Mouse (Mus musculus) heart, postnatal 10 days (tissue): ENCODE results near the gene Pard3. TPM values are rescaled to one million over a fixed set of nuclear protein-coding genes. Genes with fewer than 3 reads are reported as not detected.

Experiments
- DNase-seq, 2 experiments: peaks; one replicate each; pipeline ENCODE4 v3.0.0; 2021
- intact Hi-C: fragments of 180-260 bp; cut with DNase I; formaldehyde crosslinking; loops from one replicate; pipeline ENCODE4 v1.15.1; 2025
- total RNA-seq, 2 experiments: library from RNA; stranded (reverse); gene quantifications; 2 replicates each; pipeline ENCODE4 v1.2.3; 2021

Pard3 gene
- total RNA-seq, 2 experiments from 2014 or later = 32.8 to 35.0 TPM

- DNase-seq = no peak
- intact Hi-C loops = loop anchor here (5.0 kb wide), 1 partner anchor 74 kb away; no protein-coding TSS in a partner anchor
Observed at GRCm38 (mm10) chr8:127266777-127267176, 203.1 kb downstream of the Pard3 start.

DNA sequence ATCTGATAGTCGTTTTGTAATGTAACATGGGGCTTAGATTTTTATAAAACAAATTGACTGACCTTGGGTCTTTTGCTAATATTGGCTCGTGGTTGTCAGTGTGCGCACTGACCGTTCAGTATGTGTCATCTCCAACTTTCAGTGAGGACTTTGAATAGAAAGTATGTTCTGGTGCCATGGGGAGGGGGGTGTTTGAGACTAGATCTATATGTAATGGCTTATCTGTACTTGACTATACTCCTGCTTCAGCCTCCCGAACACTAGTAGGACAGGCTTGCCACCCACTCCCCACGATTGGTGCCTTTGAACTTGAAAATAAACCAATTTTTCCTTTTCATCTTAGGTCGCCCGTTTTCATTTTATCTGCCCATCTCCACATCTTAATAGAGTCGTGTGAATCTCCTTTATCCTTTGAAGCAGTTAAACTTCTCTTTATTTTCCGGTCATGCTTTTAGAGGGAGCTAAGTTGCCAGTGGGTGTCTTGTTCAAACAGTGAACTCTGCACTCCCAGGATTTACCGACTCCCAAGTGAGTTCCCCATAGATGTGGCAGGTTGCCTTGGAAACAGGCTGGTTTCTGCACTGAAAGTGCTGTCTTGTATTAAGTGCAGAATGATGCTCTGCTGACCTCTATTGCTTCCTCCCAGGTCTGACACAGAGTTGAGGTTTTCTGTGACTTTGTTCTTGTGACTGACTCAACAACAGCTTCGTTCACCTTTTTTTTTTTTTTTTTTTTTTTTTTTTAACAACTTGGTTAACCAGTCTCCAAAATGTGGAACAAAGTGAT is 204.7 kb downstream of the Pard3 start:
- intact Hi-C loops = loop anchor here (5.0 kb wide), 1 partner anchor 76 kb away; no protein-coding TSS in a partner anchor
- DNase-seq = no peak

GRCm38 (mm10) chr8:127269082-127269747 is 205.5 kb downstream of the Pard3 start:
- intact Hi-C loops = loop anchor here (5.0 kb wide), 1 partner anchor 77 kb away; no protein-coding TSS in a partner anchor
- no peak for DNase-seq

DNA sequence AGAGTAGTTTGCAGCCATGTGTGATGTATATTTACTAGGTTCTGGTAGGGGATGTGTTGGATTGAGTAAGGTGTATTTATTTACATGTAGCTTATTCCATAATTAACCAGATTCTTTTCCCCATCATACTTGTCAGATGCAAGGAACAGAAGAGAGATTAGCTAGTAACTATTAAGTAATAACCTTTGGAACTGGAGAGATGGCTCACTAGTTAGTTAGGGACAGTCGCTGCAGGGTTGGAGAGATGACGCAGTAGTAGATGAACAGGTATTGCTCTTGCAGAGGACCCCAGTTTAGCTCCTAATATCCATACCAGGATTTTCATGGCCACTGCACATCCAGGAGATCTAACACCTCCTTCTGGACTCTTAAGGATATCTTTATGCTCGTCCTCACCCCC is 207.5 kb downstream of the Pard3 start:
- intact Hi-C loops = no loop called here
- no peak for DNase-seq

- intact Hi-C loops = no loop called here
- DNase-seq = no peak
Observed at GRCm38 (mm10) chr8:127280299-127280974, 216.7 kb downstream of the Pard3 start.

DNA sequence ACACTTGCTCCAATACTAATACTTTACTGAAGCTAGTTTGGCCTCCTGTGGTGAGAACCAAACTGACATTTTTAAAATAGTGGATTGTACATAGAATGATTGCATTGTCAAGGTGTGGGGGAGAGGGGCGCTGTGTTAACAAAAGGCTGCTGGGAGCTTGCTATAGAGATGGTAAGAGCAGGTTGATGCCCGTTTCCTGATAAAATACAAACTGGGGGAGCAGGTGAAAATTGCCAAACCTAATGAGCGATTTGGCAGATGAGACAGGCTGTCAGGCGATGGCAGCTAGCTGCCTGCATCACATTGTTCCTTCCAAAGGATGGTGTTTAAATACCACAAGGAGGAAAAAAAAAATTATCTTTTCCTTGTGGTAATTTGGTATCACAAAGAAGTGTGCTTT is 217.3 kb downstream of the Pard3 start:
- no peak for DNase-seq
- intact Hi-C loops = no loop called here

- intact Hi-C loops = no loop called here
- DNase-seq = peak in 1 of 2 experiments; percentile 13
Observed at GRCm38 (mm10) chr8:127284462-127285216, 220.9 kb downstream of the Pard3 start.

GRCm38 (mm10) chr8:127287816-127288215 is 224.1 kb downstream of the Pard3 start:
- no peak for DNase-seq
- intact Hi-C loops = no loop called here

GRCm38 (mm10) chr8:127292307-127292706 is 228.6 kb downstream of the Pard3 start:
- intact Hi-C loops = no loop called here
- DNase-seq = no peak

- intact Hi-C loops = no loop called here
Observed at GRCm38 (mm10) chr8:127293025-127293729, 229.5 kb downstream of the Pard3 start.

DNA sequence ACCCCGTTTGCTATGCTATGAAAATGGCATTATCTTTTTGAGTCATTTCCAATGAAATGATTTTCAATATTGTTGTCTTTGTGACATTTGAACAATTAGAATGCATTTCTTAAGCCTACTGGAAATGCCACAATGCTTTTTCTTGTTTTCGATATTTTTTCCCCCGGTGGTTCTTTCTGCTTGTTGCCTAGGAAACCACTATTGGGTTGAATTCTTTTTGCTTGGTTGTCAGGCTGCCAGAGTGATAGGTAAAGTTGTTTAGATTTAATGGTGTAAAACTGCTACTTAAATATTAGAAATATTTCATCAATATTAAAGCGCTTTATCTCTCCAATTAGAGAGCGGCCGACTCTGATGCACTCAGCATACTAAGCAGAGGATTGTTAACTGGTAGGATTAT is 230.4 kb downstream of the Pard3 start:
- intact Hi-C loops = no loop called here
- no peak for DNase-seq

More at GRCm38 (mm10) chr8:127293025-127293729, 229.5 kb downstream of the Pard3 start:
- DNase-seq = no peak

DNA sequence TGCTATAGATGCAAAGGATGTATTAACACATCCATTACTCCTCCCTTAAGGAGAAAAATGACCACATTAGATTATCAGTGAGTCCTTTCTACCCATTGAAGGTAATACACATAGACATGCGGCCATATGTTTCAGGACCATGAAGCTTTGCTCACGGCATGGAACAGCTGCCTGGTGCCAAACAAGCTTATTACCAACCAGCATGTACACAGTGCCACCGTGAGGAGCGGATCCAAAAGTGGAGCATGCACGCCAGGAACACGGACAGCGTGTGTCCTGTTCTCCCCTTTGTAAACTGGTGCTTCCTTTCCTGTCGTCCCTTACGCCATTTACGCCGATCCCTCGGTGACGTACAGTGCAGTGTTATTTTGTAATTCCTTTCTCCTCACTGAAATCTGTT is 232.2 kb downstream of the Pard3 start:
- intact Hi-C loops = no loop called here
- DNase-seq = no peak

DNA sequence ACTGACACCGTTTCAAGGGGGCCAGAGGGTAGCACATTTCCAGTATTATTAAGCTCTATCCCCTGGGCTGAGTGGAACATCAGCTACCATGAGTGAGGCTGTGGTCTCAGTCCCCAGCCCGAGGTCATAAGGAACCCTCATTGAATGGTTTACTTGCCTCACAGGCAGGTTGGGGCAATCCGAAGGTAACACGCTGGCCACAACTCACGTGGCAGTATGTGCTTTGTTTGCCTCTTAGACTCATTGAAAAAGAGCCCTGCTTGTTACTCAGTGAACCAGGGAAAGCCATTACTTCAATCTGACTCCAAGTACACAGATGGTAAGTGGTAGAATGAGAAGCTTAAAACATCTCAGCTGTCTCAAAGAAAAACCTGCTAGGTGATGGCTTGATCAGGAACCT is 236.8 kb downstream of the Pard3 start:
- intact Hi-C loops = no loop called here

GRCm38 (mm10) chr8:127302847-127303445 is 239.3 kb downstream of the Pard3 start:
- DNase-seq = no peak
- intact Hi-C loops = no loop called here

More for the DNA sequence above, 236.8 kb downstream of the Pard3 start:
- no peak for DNase-seq

DNA sequence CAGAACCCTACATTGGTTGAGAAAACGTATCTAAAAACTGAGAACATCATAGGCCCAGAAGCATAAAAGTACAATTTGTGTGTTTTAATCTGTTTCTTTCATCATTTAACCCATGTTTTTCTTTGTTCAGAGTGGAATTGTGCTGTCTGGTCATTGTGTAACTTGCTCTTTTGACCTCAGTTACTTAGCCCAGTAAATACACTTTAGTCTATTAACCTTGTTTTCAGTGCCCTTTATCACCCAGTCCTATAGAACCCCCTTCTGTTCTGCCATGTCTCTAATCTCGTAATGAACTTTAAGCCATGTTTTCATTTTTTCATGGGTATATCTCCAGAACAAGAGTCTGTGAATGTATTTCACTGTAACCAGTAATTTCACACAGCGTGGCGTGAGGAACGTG is 243.3 kb downstream of the Pard3 start:
- DNase-seq = no peak
- intact Hi-C loops = loop anchor here (5.0 kb wide), 1 partner anchor 115 kb away; no protein-coding TSS in a partner anchor

- intact Hi-C loops = loop anchor here (5.0 kb wide), 1 partner anchor 117 kb away; no protein-coding TSS in a partner anchor
Observed at GRCm38 (mm10) chr8:127309363-127309762, 245.7 kb downstream of the Pard3 start.

GRCm38 (mm10) chr8:127315811-127316210 is 252.1 kb downstream of the Pard3 start:
- intact Hi-C loops = no loop called here

More at GRCm38 (mm10) chr8:127309363-127309762, 245.7 kb downstream of the Pard3 start:
- DNase-seq = no peak

DNA sequence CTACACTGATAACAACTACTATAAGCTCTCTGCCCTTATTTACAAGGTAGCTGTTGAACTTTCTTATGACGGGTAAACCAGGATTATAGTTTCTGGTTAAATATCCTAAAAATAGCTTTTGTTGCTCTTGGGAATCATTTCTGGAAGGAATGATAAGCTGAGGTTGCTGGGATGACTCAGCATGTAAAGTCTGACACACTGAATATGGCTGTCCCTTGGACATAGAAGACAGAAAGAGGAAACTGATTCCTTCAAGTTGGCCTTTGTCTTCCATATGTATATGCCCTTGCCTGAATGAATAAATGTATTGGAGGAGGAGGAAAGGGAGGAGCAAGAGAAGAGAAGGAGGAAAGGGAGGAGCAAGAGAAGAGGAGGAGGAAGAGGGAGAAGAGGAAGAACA is 254.2 kb downstream of the Pard3 start:
- DNase-seq = no peak
- intact Hi-C loops = no loop called here

More at GRCm38 (mm10) chr8:127315811-127316210, 252.1 kb downstream of the Pard3 start:
- DNase-seq = no peak
